Mouse (Mus musculus): ENCODE results near the gene Wdr82. TPM values are rescaled to one million over a fixed set of nuclear protein-coding genes. Genes with fewer than 3 reads are reported as not detected.

Wdr82 gene
- 71.1 TPM for polyA plus RNA-seq (2014; fragmentation: Illumina TruSeq; extraction: RNeasy Lipid Tissue Mini Kit (QIAGEN cat#74804); ENCODE audit: low replicate concordance)

GRCm38 (mm10) chr9:106170556-106171345 lies at the start of gene Wdr82:
Gene Wdr82, plus strand, starts transcription at chr9:106170928.

DNA sequence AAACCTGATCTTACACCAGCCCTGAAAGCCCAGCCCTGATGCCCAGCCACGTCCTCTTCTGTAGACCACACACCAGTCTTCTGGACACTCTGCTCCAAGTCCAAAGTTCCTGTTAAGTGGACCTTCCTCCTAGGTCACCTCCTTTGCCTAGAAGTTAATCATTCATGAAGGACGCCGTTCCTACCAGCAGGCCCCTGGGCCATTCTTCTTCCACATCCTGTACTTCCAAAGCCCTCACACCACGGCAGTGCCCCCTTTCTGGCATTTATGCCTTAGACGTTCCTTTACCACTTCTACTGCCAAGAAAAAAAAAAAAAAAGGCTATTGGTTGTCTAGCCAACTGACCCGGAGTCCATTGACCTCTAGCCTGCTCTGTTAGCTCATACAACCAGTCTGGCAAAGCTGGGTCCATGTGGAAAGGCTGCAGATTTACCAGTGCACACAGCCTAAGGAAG lies 12.7 kb upstream of the Wdr82 start, which contains the start of gene Glyctk:
Gene Glyctk, minus strand, starts transcription at position 102 of the 455 bp plus-strand sequence.

DNA sequence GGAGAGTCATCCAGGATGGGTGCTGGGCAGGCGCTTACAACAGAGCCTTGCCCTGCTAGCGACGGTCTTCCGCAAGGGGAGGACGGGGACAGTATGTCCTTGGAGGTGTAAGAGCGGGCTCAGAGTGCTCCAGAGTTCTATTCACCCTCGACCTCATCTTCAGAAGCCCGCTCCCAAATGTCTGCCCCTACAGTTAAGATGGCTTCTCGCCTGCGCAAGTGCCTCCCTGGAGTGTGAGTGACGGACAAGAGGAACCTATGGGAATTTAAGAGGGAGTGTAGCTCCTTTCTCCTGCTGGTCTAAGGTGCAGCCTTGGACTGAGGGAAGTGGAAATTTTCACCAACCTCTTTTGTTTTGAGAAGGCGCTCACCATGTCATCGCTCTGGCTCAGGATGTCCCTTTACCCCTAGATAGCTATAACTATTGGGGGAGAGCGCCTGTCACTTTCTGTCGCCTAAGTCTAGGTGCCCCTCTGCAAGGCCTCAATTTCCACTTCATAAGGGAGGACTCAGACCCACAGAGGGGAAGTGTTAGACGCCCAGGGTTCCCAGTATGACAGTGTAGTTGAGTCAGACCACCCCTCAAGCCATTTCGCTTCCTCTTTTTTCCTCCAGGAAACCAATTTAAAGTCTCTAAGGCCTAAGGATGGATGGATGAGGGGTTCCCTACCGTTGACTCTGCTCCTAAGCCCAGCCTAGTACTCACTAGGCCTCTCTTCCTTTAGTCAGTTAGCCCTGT lies 29.0 kb downstream of the Wdr82 start, which contains the start of gene Ppm1m:
Gene Ppm1m, minus strand, starts transcription at position 212 of the 738 bp plus-strand sequence.

DNA sequence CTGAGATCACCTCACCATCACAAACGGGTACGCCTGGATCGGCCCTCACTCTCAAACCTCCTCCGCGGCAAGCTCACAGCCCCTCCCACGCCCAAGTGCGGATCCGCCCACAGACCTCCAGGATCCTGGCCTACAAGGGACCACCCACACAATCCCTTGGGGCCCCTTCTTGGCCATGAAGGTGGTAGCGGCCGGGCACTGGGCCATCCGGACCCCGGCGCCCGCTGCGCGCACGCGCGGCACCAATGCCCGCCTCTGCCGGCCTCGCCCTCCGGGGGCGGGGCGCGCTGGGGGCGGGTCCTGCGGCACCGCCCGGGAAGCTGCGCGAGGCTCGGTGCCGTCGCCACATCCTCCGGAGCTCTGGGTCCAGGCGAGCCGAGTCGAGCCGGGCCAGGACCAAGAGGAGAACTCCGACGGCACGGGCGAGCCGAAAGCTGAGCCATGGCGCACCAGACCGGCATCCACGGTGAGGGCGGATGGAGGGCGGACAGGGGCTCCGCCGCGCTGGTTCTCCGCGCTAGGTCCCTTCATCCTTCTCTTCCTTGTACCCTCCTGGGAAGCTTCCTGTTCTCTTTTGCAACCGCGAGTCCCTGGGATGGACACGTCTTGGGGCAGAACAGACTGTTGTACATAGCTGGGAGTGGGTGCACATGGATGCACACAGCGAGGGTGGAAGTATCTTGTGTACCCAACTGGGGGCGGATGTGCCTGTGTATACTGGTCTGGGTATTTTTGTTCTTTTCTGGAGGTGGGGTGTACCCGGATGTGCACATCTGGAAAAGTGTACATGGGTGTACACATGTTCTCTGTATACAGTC lies 32.3 kb downstream of the Wdr82 start, which contains the start of gene Twf2:
Gene Twf2, plus strand, starts transcription at position 290 of the 818 bp plus-strand sequence.

GRCm38 (mm10) chr9:106222261-106222851 lies 51.6 kb downstream of the Wdr82 start, which contains the start of gene Tlr9:
Gene Tlr9, plus strand, starts transcription at chr9:106222598.

Other genes starting within 250 kb of the Wdr82 start
- gene Col6a5, start 210.3 kb upstream of the Wdr82 start, polyA plus RNA-seq (2014; fragmentation: Illumina TruSeq; extraction: RNeasy Lipid Tissue Mini Kit (QIAGEN cat#74804); ENCODE audit: low replicate concordance): 7.5 TPM
- 13.1 TPM for gene Col6a4, start 74.1 kb upstream of the Wdr82 start, polyA plus RNA-seq (2014; fragmentation: Illumina TruSeq; extraction: RNeasy Lipid Tissue Mini Kit (QIAGEN cat#74804); ENCODE audit: low replicate concordance)
- 1.3 TPM for gene Glyctk, start 12.8 kb upstream of the Wdr82 start, polyA plus RNA-seq (2014; fragmentation: Illumina TruSeq; extraction: RNeasy Lipid Tissue Mini Kit (QIAGEN cat#74804); ENCODE audit: low replicate concordance)
- 0.78 TPM for gene Ppm1m, start 28.8 kb downstream of the Wdr82 start, polyA plus RNA-seq (2014; fragmentation: Illumina TruSeq; extraction: RNeasy Lipid Tissue Mini Kit (QIAGEN cat#74804); ENCODE audit: low replicate concordance)
- gene Twf2, start 32.2 kb downstream of the Wdr82 start, polyA plus RNA-seq (2014; fragmentation: Illumina TruSeq; extraction: RNeasy Lipid Tissue Mini Kit (QIAGEN cat#74804); ENCODE audit: low replicate concordance): not detected
- gene Tlr9, start 51.7 kb downstream of the Wdr82 start, polyA plus RNA-seq (2014; fragmentation: Illumina TruSeq; extraction: RNeasy Lipid Tissue Mini Kit (QIAGEN cat#74804); ENCODE audit: low replicate concordance): not detected
- 43.5 TPM for gene Alas1, start 77.7 kb downstream of the Wdr82 start, polyA plus RNA-seq (2014; fragmentation: Illumina TruSeq; extraction: RNeasy Lipid Tissue Mini Kit (QIAGEN cat#74804); ENCODE audit: low replicate concordance)
- 0.37 TPM for gene Poc1a, start 110.1 kb downstream of the Wdr82 start, polyA plus RNA-seq (2014; fragmentation: Illumina TruSeq; extraction: RNeasy Lipid Tissue Mini Kit (QIAGEN cat#74804); ENCODE audit: low replicate concordance)
- gene Dusp7, start 197.7 kb downstream of the Wdr82 start, polyA plus RNA-seq (2014; fragmentation: Illumina TruSeq; extraction: RNeasy Lipid Tissue Mini Kit (QIAGEN cat#74804); ENCODE audit: low replicate concordance): 5.7 TPM